Mouse (Mus musculus): ENCODE results near the gene Mogs.

DNA sequence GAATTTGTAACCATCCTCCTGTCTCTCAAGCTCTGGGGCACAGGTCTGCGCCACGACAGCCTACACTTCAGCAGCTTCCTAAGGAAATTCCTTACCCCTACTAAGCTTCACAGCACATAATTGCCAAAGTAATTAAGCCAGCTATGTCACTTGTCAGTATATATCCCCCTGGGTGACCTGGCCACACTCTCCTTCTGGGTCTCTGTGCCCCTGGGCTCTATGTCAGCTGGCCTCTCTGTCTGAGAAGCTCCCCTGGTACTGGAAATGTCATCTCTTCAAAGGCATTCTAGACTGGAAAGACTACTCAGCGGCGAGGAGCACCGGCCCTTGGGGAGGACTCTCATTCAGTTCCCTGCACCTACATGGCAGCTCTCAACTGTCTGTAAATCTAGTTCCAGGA, 7.7 kb downstream of the Mogs start:
- TF ChIP-seq CTCF (IDR thresholded peaks at IDR 0.05) (no peak), EP300 (IDR thresholded peaks at IDR 0.05) (no peak)
